Mouse (Mus musculus): Measurements from ENCODE around the gene Ptprg. TPM values are rescaled to one million over a fixed set of nuclear protein-coding genes. Genes with fewer than 3 reads are reported as not detected.

Ptprg gene
- polyA plus RNA-seq, 1 experiment from 2014 or later = 32.8 TPM

DNA sequence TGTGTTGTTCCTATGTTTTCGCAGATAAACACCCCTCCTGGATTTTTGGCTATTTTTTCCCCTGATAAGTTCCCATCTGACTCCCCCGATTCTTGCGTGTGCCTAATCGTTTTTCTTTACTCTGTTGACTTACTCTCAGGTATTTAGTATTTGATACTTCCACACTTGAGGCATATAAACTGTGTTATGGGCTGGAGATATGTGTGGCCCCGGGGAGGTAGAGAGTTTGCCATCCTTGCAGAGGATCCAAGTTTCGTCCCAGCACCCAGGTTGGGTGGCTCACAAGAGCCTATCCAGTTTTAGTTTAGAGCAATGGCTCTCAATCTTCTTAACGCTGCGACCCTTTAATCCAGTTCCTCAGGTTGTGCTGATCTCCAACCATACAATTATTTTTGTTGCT lies 265.4 kb downstream of the Ptprg start:
- Histone ChIP-seq H3K27me3 (no peaks in the 10 kb centered on the region), H3K4me2 (no peak overlapping the region), H3K4me1 (0 out of 2 replicates have a peak, but pooled peaks cover 16% of the 10 kb centered on the region), H3K36me3 (ENCODE audit: poor library complexity, severe bottlenecking) (no peaks in the 10 kb centered on the region), H3K27ac (no peak overlapping the region), H3K9me3 (replicated peaks) (no peaks in the 10 kb centered on the region), H3K4me3 (no peak overlapping the region), H3K9ac (no peak overlapping the region)
- no peak for ATAC-seq
- WGBS = 87% methylated on average over 8 of the region's 8 CpGs

DNA sequence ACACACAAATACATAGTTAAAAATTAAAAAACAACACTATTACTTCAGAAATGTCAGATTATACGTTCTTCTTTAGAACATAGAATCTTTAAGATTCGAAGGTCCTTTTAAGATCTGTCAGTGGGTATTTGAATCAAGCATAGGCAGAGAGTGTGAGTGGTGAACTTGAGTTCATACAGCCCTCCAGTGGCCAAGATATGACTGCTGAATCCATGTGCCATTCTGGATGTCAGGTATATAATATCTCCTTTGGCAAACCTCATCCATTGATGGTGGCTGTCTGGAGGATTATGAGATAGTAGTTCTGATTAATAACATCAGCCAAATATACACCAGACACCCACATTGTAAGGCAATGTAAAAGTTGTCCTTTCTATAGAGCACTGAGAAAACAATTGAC lies 266.0 kb downstream of the Ptprg start:
- no peaks in the 10 kb centered on the region for H3K36me3 ChIP-seq (ENCODE audit: poor library complexity, severe bottlenecking)
- ATAC-seq = no peak
- no peak overlapping the region for H3K9ac ChIP-seq
- H3K27me3 ChIP-seq = no peaks in the 10 kb centered on the region
- 0 out of 2 replicates have a peak, but pooled peaks cover 17% of the 10 kb centered on the region for H3K4me1 ChIP-seq
- H3K27ac ChIP-seq = no peak overlapping the region
- WGBS = 84% methylated on average over 2 of the region's 2 CpGs
- H3K4me3 ChIP-seq = no peak overlapping the region
- no peak overlapping the region for H3K4me2 ChIP-seq
- no peaks in the 10 kb centered on the region for H3K9me3 ChIP-seq (replicated peaks)

DNA sequence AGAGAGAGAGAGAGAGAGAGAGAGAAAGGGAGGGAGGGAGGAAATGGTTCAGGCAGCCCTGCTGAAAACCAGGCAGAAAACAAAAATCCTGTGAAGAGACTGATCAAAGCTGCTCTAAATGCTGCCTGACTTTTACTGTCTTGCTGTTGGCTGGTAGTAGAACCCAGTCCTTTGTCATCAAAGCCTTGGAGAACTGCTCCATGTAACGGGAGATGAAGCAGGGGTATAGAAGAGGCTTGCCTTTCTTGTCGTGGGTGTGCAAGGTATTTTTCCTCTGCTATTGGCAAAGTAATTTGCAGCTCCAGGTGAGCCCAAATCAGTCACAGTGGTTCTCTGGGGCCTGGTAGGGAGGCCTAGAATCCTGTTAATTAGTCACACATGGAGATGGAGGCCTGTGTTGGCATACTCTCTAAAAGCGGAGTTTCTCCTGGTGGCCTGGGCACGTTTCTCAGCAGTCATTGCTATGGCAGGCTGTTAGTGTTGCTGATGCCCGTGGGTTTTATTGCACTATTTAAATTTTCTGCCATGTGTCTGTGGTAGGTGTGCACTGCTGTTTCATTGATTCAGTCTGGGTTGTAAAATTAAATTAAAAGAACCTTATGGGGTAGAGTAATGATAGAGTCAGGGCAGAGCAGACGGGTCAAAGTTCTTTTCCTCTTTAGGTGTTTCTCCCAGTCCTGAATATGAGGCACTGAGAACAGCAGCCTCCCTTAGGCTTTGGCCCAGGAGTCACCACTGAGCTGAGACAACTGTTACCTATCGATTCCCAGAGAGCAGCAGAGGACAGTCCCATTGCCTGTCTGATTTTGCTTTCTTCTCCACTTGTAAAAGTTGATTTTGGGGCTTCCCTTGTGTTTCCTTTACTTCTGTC lies 269.7 kb downstream of the Ptprg start:
- Histone ChIP-seq H3K9ac (no peak overlapping the region), H3K4me3 (no peak overlapping the region), H3K4me1 (0 out of 2 replicates have a peak, but pooled peaks cover 17% of the 10 kb centered on the region), H3K36me3 (ENCODE audit: poor library complexity, severe bottlenecking) (no peaks in the 10 kb centered on the region), H3K9me3 (replicated peaks) (no peaks in the 10 kb centered on the region), H3K27ac (peak overlapping the region; percentile 35; the same call in 1 of the 2 replicates), H3K27me3 (no peaks in the 10 kb centered on the region), H3K4me2 (no peak overlapping the region)
- 62% methylated on average over 7 of the region's 7 CpGs for WGBS
- peak; percentile 12; the same call in 1 of the 2 replicates for ATAC-seq

DNA sequence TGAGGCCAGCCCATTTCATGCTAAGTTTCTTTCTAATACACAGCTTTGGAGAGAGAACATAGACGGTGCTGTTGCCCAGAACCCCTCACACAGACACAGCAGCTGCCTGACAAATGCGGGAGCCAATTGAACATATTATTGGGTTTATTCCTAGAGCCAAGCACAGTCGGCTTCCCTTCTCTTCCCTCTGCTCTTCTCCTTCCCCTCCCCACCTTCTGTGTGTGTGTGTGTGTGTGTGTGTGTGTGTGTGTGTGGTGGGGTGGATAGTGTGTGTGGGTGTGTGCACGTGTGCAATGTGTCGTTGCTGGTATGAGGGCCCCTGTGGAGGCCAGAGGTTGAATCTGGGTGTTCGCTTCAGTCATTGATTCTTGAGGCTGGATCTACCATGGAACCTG lies 270.4 kb downstream of the Ptprg start:
- WGBS = 80% methylated on average over 6 of the region's 6 CpGs
- no peak overlapping the region for H3K27ac ChIP-seq
- H3K9me3 ChIP-seq (replicated peaks) = no peaks in the 10 kb centered on the region
- H3K4me3 ChIP-seq = no peak overlapping the region
- H3K4me2 ChIP-seq = no peak overlapping the region
- peak; percentile 56; the same call in 1 of the 2 replicates for ATAC-seq
- H3K9ac ChIP-seq = no peak overlapping the region
- no peaks in the 10 kb centered on the region for H3K27me3 ChIP-seq
- 0 out of 2 replicates have a peak, but pooled peaks cover 14% of the 10 kb centered on the region for H3K4me1 ChIP-seq
- H3K36me3 ChIP-seq (ENCODE audit: poor library complexity, severe bottlenecking) = no peaks in the 10 kb centered on the region

DNA sequence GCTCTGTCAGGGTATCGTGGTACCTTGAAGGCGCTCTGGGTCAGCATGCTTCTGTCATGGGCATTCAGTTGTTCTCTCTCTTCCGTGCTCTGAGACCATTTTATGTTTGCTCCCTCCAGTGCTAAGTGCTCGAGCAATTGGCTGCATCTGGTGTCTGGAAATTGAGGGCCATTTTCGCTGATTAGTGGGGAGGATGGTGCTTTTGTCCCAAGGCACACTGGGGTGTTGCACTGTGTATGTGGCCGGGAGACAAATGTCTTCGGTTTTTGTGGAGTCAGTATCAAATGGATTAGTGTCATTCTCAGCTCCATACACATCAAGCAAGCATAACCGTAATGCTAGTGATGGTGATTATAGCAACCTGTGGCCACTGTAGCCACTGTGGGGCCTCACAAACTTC lies 271.6 kb downstream of the Ptprg start:
- no peak overlapping the region for H3K4me2 ChIP-seq
- 68% methylated on average over 8 of the region's 8 CpGs for WGBS
- H3K4me3 ChIP-seq = no peak overlapping the region
- H3K9ac ChIP-seq = no peak overlapping the region
- H3K27ac ChIP-seq = no peak overlapping the region
- ATAC-seq = no peak
- H3K27me3 ChIP-seq = no peaks in the 10 kb centered on the region
- H3K4me1 ChIP-seq = 0 out of 2 replicates have a peak, but pooled peaks cover 14% of the 10 kb centered on the region
- H3K36me3 ChIP-seq (ENCODE audit: poor library complexity, severe bottlenecking) = no peaks in the 10 kb centered on the region
- H3K9me3 ChIP-seq (replicated peaks) = no peaks in the 10 kb centered on the region

GRCm38 (mm10) chr14:11825551-11825950 lies 272.2 kb downstream of the Ptprg start:
- Histone ChIP-seq H3K4me1 (0 out of 2 replicates have a peak, but pooled peaks cover 11% of the 10 kb centered on the region), H3K9ac (no peak overlapping the region), H3K27me3 (no peaks in the 10 kb centered on the region), H3K27ac (no peak overlapping the region), H3K9me3 (replicated peaks) (no peaks in the 10 kb centered on the region), H3K4me3 (no peak overlapping the region), H3K36me3 (ENCODE audit: poor library complexity, severe bottlenecking) (no peaks in the 10 kb centered on the region), H3K4me2 (no peak overlapping the region)
- 85% methylated on average over 2 of the region's 2 CpGs for WGBS
- ATAC-seq = no peak

DNA sequence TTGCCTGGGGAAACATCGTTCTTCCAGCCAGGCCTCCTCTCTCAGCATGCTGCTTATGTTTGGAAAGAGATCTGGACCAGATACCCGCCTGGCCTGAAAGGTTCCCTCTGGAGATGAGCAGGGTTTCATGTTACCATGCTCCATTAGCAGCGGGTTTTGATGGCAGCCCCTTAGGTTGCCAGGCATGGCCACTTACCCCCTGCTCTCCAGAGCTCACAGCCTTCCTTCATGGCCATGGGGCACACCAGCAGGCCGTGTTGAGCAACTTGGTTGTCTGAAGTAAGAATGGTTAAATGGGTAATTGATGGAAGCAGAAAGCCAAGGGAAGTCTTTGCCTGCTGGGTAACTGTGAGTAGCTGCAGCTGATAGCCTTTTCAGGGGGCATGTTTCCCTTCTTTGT lies 274.8 kb downstream of the Ptprg start:
- Histone ChIP-seq H3K4me1 (0 out of 2 replicates have a peak, but pooled peaks cover 6% of the 10 kb centered on the region), H3K9me3 (replicated peaks) (no peaks in the 10 kb centered on the region), H3K27me3 (no peaks in the 10 kb centered on the region), H3K4me2 (no peak overlapping the region), H3K4me3 (no peak overlapping the region), H3K27ac (no peak overlapping the region), H3K9ac (no peak overlapping the region), H3K36me3 (ENCODE audit: poor library complexity, severe bottlenecking) (no peaks in the 10 kb centered on the region)
- no peak for ATAC-seq
- WGBS = 62% methylated on average over 4 of the region's 4 CpGs

- H3K4me3 ChIP-seq = no peak overlapping the region
- H3K36me3 ChIP-seq (ENCODE audit: poor library complexity, severe bottlenecking) = no peaks in the 10 kb centered on the region
- no peaks in the 10 kb centered on the region for H3K4me1 ChIP-seq
- no peak for ATAC-seq
- no peak overlapping the region for H3K9ac ChIP-seq
- 97% methylated on average over 3 of the region's 3 CpGs for WGBS
- H3K4me2 ChIP-seq = no peak overlapping the region
- H3K9me3 ChIP-seq (replicated peaks) = no peaks in the 10 kb centered on the region
- H3K27ac ChIP-seq = no peak overlapping the region
- H3K27me3 ChIP-seq = no peaks in the 10 kb centered on the region
These were observed 280.3 kb downstream of the Ptprg start for GRCm38 (mm10) chr14:11833678-11834077.

GRCm38 (mm10) chr14:11835706-11836445 lies 282.5 kb downstream of the Ptprg start:
- H3K4me1 ChIP-seq = no peaks in the 10 kb centered on the region
- H3K27ac ChIP-seq = no peak overlapping the region
- H3K4me3 ChIP-seq = no peak overlapping the region
- no peaks in the 10 kb centered on the region for H3K36me3 ChIP-seq (ENCODE audit: poor library complexity, severe bottlenecking)
- no peak overlapping the region for H3K4me2 ChIP-seq
- H3K9me3 ChIP-seq (replicated peaks) = no peaks in the 10 kb centered on the region
- no peaks in the 10 kb centered on the region for H3K27me3 ChIP-seq
- WGBS = 76% methylated on average over 12 of the region's 12 CpGs
- H3K9ac ChIP-seq = no peak overlapping the region
- no peak for ATAC-seq

- no peak for ATAC-seq
- Histone ChIP-seq H3K9me3 (replicated peaks) (no peaks in the 10 kb centered on the region), H3K27ac (no peak overlapping the region), H3K4me3 (no peak overlapping the region), H3K27me3 (no peaks in the 10 kb centered on the region), H3K36me3 (ENCODE audit: poor library complexity, severe bottlenecking) (no peaks in the 10 kb centered on the region), H3K4me1 (no peaks in the 10 kb centered on the region), H3K9ac (no peak overlapping the region), H3K4me2 (no peak overlapping the region)
- 83% methylated on average over 1 of the region's 1 CpGs for WGBS
These were observed 284.4 kb downstream of the Ptprg start for GRCm38 (mm10) chr14:11837714-11838113.

- no peak overlapping the region for H3K27ac ChIP-seq
- no peak overlapping the region for H3K9ac ChIP-seq
- H3K36me3 ChIP-seq (ENCODE audit: poor library complexity, severe bottlenecking) = no peaks in the 10 kb centered on the region
- no peak overlapping the region for H3K4me3 ChIP-seq
- H3K4me2 ChIP-seq = no peak overlapping the region
- no peaks in the 10 kb centered on the region for H3K27me3 ChIP-seq
- H3K9me3 ChIP-seq (replicated peaks) = no peaks in the 10 kb centered on the region
- no peak for ATAC-seq
- no peaks in the 10 kb centered on the region for H3K4me1 ChIP-seq
- 80% methylated on average over 4 of the region's 4 CpGs for WGBS
These were observed 288.3 kb downstream of the Ptprg start for GRCm38 (mm10) chr14:11841621-11842020.

DNA sequence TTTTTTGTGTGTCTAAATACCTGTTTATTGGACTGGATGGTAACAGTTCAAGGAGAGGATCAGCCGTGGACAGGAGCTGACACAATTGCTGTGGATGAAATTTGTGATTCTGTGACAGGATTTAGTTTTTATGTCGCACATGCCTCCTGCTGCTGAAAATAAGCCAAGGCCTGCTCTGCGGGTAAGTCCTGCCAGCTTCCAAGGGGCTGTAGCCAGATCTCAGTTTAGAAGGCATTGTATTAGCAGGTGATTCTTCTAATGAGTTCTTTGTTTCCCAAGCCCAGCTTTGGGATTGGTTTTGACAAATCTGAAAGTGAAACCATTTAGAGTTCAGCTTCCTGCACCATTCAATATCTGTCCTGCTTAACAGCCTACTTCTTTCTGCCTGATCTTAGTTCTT lies 299.6 kb downstream of the Ptprg start:
- Histone ChIP-seq H3K4me1 (peaks cover 4% of the 10 kb centered on the region), H3K9me3 (replicated peaks) (no peaks in the 10 kb centered on the region), H3K9ac (no peak overlapping the region), H3K4me2 (no peak overlapping the region), H3K4me3 (no peak overlapping the region), H3K36me3 (ENCODE audit: poor library complexity, severe bottlenecking) (no peaks in the 10 kb centered on the region), H3K27me3 (no peaks in the 10 kb centered on the region), H3K27ac (no peak overlapping the region)
- no peak for ATAC-seq
- 49% methylated on average over 3 of the region's 3 CpGs for WGBS
